Mouse (Mus musculus) frontal cortex, adult 2 months (tissue): ENCODE measurements at regions not wholly inside any gene's neighbourhood (a gene's known extent, or its start where the extent isn't known, plus 50 kb on each side); places are given as distances from the start of the nearest gene placed in this dataset.

Experiments used
- DNase-seq, 2 experiments: peaks; one replicate each; pipeline ENCODE4 v3.0.0; 2022; ENCODE audit warnings: low spot score in 1 of 2; ENCODE audit errors: extremely low spot score in 1 of 2

- no peak for DNase-seq
These were observed 77.1 kb downstream of the Utp18 start for GRCm38 (mm10) chr11:93808431-93808830.

DNA sequence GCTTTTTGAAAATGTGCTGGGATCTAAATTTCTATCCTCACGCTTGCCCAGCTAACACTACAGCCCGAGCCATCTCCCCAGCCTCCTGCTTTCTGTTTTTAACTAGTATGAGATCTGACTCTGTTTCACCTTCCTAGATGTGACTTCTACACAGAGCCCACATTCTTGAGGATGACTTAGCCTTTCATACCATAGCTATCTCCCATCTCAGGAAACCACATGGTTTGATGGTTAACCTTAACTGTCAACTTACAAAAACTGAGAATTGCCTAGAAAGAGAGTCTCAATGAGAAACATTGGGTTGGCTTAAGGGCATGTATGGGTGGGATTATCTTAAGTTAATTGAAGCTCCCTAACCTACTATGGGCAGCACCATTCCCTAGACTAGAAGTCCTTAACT is 78.4 kb downstream of the Utp18 start:
- no peak for DNase-seq

- DNase-seq: no peak
These were observed 114.2 kb downstream of the Utp18 start for GRCm38 (mm10) chr11:93771143-93771940.

GRCm38 (mm10) chr11:93765961-93766360 is 119.6 kb downstream of the Utp18 start:
- no peak for DNase-seq

DNA sequence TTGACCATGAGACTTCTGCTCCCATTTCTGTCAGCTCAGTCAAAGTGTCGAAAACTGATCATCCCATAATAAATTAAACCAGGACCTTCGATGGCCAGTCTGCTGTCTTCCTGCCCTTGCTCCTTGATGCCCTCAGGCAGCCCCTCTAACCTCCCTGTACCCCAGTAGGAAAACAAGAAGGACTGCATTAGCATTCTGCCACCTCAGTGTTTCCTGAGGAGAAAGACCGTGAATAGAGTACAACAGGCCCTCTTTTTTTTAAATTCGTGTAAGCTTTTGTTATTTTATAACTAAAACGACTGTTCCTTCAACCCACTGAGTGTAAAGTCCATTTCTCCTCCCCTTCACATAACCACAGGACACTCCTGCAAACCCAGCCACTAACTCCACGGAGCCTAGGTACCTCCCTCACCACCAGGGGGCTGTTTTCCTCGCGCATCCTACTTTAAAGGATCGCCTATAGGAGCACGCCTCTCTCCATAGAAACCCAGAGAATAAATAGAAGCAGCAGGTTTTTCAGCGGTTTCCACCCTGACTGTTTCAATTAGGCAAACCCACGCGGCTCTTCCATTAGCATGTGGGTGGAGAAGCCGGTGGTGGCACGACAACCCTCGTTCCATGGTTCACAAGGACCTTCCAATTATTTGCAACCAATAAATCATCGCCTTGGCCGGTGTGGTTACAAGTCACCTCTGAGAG is 122.6 kb downstream of the Utp18 start:
- peak; percentile 38 to 81 for DNase-seq

DNA sequence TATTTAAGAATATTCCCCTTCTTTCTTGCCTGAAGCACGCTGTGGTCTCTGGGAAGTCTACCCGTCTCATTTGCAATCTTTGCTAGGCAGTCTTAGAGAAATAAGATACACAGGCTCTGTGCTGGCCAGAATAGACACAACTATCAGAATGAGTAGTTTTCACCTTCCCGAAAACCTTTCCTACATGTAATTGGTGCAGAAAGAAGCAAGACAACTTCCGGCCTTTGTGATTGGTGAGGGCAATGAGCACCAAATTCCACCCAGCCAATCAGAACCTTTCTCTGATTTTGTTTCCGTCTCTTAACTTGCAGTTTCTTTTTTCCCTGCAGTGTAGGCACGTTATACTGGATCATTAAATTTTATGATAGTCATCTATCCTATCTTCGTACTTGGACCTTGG is 127.7 kb downstream of the Utp18 start:
- no peak for DNase-seq

DNA sequence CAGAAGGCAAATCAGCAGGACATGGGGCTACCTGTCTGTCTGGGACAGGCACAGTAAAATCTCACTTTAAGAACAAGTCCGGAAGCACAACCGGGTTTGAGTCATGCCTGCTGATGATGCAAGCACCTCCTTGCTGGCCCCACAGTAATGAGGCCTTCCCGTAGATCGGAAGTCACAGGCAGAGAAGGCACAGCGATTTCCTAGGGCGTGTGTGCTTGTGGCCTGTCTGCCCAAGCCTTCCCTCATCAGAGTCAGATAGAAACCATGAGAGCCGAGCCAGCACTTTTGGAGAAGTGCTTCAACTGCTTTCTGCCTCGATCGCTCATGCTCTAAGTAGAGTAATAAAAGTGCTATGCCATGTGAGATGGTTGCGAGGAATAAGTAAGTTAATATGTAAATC is 148.9 kb downstream of the Utp18 start:
- DNase-seq: no peak

- no peak for DNase-seq
These were observed 151.9 kb downstream of the Utp18 start for GRCm38 (mm10) chr11:93733568-93734185.

DNA sequence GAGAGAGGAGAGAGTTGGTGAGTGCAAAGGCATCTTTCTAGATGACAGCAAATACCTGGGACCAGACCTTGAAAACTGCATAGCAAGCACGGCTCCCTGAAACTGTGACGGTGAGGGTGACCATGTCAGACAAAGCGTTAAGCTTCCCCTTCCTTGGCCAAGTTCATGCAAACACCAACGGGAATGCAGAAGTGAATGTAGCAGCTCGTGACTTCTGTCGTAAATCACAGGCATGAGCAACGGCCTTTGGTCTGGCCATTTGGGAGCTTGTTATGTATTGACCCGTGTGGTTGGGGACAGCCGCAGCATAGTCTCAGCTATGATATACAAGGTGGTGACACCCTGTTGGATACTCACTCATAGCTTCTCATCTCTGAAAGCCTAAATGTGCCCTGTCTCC is 156.4 kb downstream of the Utp18 start:
- DNase-seq: no peak

DNA sequence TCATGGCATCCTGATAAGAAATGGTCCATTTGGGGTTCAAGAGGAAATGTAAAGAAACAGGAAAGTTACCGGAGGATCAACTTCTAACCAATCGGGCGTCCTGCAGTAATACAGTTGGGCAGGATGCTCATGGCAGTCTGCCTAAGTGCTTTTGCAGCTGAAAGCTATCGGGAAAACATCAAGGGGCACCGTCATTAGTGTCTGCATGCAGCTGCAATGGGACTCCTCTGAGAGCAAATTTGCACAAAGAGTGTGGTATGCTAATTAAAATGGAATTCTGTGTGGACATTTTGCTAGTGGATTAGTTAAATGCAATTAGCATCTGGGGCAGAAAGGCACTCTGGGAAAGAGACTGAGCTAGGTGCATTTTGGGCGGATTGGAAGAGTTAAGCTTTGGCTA is 160.3 kb downstream of the Utp18 start:
- no peak for DNase-seq

DNA sequence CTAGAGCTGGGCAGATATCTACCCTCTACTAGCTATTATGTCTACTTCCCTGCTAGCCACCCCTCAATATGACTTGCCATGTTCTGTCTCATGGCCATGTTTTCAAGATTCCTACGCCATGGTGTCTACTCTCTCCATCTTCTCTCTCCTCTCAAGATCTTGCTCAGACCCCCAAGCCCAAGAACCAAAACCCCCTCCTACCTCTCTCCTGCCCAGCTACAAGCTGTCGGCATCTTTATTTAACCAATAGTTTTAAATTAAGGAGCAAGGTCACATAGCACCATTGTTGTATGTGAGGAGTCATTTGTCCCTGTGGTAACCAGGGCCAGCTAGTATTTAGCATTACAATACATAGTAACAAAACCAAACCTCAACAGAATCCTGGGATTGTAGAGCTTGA is 166.4 kb downstream of the Utp18 start:
- DNase-seq: no peak

- no peak for DNase-seq
These were observed 175.9 kb downstream of the Utp18 start for GRCm38 (mm10) chr11:93709686-93710085.

DNA sequence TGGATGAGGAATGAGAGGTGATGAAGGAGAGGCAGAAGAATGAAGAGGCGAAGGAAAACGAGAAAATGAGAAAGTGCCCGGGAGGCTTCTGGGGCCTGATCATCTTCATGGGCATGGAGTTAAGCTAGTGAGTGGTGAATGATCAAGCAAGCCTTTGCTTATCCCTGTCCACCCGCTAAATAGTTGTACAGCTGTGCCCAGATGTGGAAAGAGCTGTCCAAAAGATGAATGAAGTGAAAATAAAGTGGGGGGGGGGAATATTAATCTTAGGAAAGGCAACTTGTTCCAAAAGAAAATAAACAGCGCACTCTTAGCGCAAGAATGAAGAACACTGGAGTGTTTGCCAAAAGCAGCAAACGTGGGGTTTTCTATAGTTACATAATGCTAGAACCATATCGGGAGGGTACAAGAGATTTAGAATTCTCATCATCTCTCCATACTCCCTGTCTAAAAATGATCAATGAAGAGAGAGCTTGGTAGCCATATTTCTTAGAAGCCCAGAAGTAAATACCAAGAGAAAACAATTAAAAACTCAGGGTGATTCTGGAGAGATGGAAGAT is 188.5 kb downstream of the Utp18 start:
- DNase-seq: no peak

DNA sequence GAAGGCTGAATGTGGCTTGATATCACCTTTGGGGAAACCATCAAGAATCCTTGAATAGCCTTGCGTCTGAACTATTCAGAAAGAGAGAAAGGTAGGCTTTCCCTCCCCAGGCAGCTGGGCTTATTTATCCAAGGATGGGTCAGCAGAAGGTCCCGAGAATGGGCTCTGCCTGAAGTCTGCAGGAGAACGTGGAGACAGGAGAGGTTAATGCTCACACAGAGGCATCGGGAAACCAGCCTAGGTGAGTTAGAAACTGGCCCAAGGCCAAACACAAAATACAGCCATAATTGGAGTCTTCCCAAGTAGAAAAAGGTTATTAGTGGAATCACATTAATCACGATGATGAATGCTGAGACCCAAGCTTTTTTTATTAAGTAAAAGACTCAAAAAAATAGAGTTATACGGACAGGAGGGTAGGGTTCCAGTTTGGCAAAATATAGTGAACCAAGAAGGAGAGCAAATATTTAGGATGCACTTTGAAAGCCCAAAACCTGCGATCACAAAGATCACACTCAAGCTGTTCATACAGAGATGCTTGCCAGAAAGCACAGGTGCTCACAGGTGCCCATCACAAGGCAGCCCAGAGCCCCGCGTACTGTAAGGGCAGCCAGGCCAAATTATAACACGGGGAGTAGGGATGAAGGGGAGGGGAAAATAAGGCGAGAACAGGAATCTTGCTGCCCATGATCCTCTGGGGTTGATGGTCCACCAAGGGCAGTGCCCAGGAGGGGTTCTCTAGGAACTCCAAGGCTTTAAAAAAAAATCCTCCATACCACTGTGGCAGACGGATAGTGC is 189.3 kb downstream of the Utp18 start:
- DNase-seq: no peak

DNA sequence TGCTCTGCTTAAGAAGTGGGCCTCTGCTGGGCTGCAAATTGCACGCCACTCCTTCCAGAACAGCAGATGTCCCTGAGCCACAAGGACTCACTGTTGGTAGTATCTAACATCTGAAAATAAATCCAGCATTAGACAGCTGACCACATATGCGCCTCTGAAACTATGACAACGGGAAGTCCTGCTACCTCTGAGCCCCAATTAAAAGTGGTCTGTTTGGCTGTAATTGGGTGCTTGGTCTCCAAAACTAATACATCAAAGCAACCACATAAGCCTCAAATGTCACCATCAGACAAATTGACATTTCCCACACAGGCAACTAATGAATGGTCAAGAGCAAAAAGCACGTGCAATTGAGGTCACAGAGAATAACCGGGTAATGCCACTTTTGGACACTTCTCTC is 201.9 kb downstream of the Utp18 start:
- DNase-seq: no peak

DNA sequence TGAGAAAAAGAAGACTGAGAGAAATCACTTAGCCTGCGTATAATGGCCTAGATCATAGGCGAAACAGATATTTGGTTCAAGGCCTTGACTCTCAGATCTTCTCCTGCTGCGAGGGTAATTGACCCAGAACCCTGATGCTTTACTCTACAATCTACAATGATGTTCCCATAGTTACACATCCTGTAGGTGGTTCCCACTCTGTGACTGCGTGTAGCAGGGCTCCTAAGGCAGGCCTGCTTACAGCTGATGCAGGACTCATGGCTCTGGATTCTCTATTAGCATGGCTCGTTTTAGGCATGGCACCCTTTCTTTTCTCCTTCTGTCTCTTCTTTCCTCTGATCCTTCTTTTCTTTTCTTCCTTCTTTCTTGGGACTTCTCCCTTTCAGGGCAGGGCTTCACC is 209.3 kb downstream of the Utp18 start:
- peak in 1 of 2 experiments; percentile 17 for DNase-seq

DNA sequence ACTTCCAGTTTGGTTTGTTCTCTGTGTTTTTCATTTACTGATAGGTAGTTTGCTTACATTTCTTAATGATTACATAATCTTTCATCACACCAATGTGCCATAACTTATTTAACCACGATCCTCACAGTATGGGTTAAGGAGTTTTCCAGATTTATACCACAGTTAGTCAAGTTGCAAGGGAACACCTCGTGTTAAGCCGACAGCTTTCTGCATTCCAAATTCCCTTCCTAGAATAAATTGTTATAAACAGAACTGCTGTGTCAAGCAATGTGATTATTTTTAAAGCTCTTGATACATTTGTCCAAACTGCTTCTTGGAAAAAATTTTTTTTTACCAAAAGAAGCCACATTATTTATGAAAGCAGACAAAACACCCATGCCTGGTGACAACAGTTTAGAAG is 213.5 kb downstream of the Utp18 start:
- DNase-seq: peak; percentile 9 to 18

- no peak for DNase-seq
These were observed 223.9 kb downstream of the Utp18 start for GRCm38 (mm10) chr11:93661657-93662056.

GRCm38 (mm10) chr11:93660379-93660778 is 225.2 kb downstream of the Utp18 start:
- DNase-seq: peak in 1 of 2 experiments; percentile 10

GRCm38 (mm10) chr11:93658719-93659118 is 226.8 kb downstream of the Utp18 start:
- DNase-seq: no peak
